Mouse (Mus musculus): Measurements from ENCODE around the gene Pbld1.

The Pbld1 gene

GRCm38 (mm10) chr10:63092616-63093550 is 32.9 kb downstream of the Pbld1 start:
- DNase-seq (ENCODE audit: extremely low spot score, low read depth, low spot score): no peak

GRCm38 (mm10) chr10:63096757-63097156 is 36.8 kb downstream of the Pbld1 start:
- DNase-seq (ENCODE audit: extremely low spot score, low read depth, low spot score): peak; percentile 60

- no peak for DNase-seq (ENCODE audit: extremely low spot score, low read depth, low spot score)
Measured at GRCm38 (mm10) chr10:63098191-63098590, 38.2 kb downstream of the Pbld1 start.

GRCm38 (mm10) chr10:63099521-63099920 is 39.6 kb downstream of the Pbld1 start, which contains the start of gene Atoh7:
TSS of gene Atoh7 (plus strand) at chr10:63099651.
- DNase-seq (ENCODE audit: extremely low spot score, low read depth, low spot score): no peak

GRCm38 (mm10) chr10:63099941-63100562 is 40.1 kb downstream of the Pbld1 start:
- DNase-seq (ENCODE audit: extremely low spot score, low read depth, low spot score): no peak

GRCm38 (mm10) chr10:63100657-63101056 is 40.7 kb downstream of the Pbld1 start:
- DNase-seq (ENCODE audit: extremely low spot score, low read depth, low spot score): no peak

- no peak for DNase-seq (ENCODE audit: extremely low spot score, low read depth, low spot score)
Measured at GRCm38 (mm10) chr10:63113027-63113604, 53.2 kb downstream of the Pbld1 start.

- DNase-seq (ENCODE audit: extremely low spot score, low read depth, low spot score): no peak
Measured at GRCm38 (mm10) chr10:63113716-63114360, 53.9 kb downstream of the Pbld1 start.

- DNase-seq (ENCODE audit: extremely low spot score, low read depth, low spot score): no peak
Measured at GRCm38 (mm10) chr10:63115881-63116280, 55.9 kb downstream of the Pbld1 start.

GRCm38 (mm10) chr10:63116376-63116775 is 56.4 kb downstream of the Pbld1 start:
- no peak for DNase-seq (ENCODE audit: extremely low spot score, low read depth, low spot score)

- DNase-seq (ENCODE audit: extremely low spot score, low read depth, low spot score): no peak
Measured at GRCm38 (mm10) chr10:63117583-63117982, 57.6 kb downstream of the Pbld1 start.

- no peak for DNase-seq (ENCODE audit: extremely low spot score, low read depth, low spot score)
Measured at GRCm38 (mm10) chr10:63119916-63120315, 60.0 kb downstream of the Pbld1 start.

- DNase-seq (ENCODE audit: extremely low spot score, low read depth, low spot score): no peak
Measured at GRCm38 (mm10) chr10:63121961-63122360, 62.0 kb downstream of the Pbld1 start.

GRCm38 (mm10) chr10:63122516-63122915 is 62.6 kb downstream of the Pbld1 start:
- no peak for DNase-seq (ENCODE audit: extremely low spot score, low read depth, low spot score)

- DNase-seq (ENCODE audit: extremely low spot score, low read depth, low spot score): no peak
Measured at GRCm38 (mm10) chr10:63123141-63123540, 63.2 kb downstream of the Pbld1 start.

GRCm38 (mm10) chr10:63124016-63124415 is 64.1 kb downstream of the Pbld1 start:
- no peak for DNase-seq (ENCODE audit: extremely low spot score, low read depth, low spot score)

GRCm38 (mm10) chr10:63125343-63125742 is 65.4 kb downstream of the Pbld1 start:
- no peak for DNase-seq (ENCODE audit: extremely low spot score, low read depth, low spot score)

GRCm38 (mm10) chr10:63126116-63126515 is 66.2 kb downstream of the Pbld1 start:
- no peak for DNase-seq (ENCODE audit: extremely low spot score, low read depth, low spot score)

GRCm38 (mm10) chr10:63127156-63127555 is 67.2 kb downstream of the Pbld1 start:
- no peak for DNase-seq (ENCODE audit: extremely low spot score, low read depth, low spot score)
